Mouse (Mus musculus) embryo, embryonic 9.5 days (tissue): Measurements from ENCODE around the gene Tesmin.

ENCODE experiments used
- DNase-seq: peaks from one replicate; pipeline ENCODE4 v3.0.0-alpha.2; 2017; ENCODE audit errors: extremely low spot score

The Tesmin gene

DNA sequence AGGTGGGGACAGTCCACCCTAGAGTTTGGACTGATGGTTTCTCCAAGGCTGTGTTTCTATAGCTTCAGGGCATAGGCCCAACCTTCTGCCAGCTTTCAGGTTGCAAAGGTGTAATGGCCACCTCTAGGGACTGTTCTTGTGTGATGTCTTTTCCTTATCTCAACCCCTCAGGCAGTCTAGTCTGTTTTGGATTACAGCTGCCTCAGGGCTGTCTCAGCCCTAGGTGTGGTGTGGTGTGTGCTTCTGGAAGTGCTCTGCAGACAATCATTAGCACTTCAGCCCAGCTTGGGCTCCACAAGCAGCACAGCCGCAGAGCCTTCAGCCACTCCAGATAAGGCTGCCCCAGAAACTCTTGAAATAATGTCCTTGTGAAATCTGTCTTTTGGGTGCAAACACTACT, 3.7 kb downstream of the Tesmin start:
- peak; percentile 6 for DNase-seq

DNA sequence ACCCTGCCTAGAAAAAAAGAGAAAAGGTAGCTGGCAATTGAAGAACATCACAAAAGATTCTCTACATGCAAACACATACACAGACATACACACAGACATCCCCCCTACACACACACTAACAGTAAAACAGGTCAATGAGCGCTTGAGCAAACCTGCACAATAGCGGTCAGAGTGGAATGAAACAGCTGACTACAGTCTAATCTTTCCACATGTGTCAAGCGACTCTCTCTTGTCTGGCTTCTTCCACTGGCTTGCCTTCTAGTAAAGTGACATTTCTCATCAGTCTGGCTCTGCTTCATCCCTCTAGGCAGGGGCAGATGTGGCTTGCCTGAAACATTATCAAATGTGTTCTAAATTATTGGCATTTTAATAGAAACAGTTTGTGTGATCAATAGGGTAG, 5.6 kb downstream of the Tesmin start:
- no peak for DNase-seq

DNA sequence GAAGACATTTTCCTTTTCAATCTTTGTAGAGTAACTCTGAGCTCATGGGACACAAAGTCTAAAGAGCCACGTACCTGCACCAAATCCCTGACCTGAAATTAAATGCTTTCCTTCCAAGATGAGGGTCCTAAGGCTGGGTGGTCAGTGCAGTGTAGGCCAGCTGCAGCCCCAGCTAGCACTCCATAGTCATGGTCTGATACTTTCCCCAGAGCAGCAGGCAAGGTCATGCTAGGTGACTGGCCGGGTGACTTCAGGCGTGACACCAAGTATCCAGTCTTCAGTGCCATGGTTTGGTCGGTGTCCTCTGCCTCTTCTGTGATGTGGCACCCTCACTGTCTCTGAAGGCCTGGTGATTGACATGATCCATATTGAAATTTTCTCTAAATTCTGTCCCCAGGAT, 11.4 kb downstream of the Tesmin start:
- no peak for DNase-seq

DNA sequence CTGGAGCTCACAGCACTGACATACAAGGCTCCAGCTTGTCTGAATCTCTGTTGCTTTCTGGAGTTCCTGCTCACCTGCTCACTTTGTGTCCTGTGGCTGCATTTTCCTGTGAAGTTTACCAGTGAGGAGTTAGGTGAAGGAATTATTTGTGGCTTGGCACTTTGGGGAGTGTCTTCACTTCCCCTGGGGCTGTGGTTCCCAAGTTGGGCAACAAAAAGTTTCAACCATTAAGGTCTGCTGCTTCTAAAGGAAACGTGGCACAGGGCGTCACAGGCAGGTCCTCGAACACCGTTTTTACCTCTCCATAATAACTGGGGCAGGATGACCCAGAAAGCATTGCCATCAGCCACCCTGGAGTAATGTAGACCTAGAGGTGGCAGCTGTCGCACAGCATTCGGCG, 12.8 kb downstream of the Tesmin start:
- no peak for DNase-seq

DNA sequence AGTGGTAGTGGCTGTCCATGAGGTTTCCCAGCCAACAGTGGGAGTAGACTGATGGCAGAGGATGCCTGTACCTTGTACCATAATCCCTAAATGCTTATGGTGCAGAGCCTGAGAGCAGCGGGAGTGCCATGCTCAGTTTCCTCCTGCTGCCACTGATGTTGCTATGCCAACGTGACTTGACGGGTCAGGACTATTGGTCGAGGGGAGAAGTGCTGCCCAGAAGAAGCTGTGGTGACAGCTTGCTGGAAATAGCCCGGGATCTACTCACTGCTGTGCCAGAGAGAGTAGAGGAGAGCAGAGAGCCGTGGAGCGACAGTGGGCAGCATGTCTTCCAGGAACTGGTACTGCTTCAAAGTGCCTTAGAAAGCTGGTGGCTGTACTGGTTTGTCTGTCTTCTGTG, 13.3 kb downstream of the Tesmin start:
- no peak for DNase-seq

- no peak for DNase-seq
These were observed 13.7 kb downstream of the Tesmin start for GRCm38 (mm10) chr19:3402390-3402789.

GRCm38 (mm10) chr19:3404030-3404429, 15.4 kb downstream of the Tesmin start:
- no peak for DNase-seq

- DNase-seq: no peak
These were observed 17.0 kb downstream of the Tesmin start for GRCm38 (mm10) chr19:3405531-3406281.

DNA sequence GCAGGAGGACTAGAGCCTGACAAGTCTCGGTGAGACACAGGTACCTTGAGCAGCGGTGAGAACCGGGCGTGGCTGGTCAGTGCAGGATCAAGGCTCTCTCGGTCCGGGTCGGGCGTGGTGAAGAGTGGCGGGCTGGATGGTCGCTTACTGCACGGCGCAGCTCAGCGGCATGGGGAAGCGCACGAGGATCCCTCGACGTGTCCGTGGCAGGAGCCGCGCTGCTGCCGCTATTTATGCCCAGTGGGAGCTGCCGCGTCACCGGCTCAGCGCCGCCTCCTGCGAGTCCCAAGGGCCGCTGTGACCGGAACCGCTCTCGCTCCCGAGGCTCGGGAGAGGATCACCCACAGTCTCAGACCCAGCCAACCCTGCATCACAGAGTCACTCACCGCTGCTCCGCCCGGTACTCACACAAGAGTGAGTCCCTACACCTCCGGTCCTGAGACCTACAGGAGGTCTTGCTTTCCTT, 25.6 kb downstream of the Tesmin start, which contains the start of gene Gal:
Gene Gal, minus strand, starts transcription at position 277 of the 466 bp plus-strand sequence.
- no peak for DNase-seq

DNA sequence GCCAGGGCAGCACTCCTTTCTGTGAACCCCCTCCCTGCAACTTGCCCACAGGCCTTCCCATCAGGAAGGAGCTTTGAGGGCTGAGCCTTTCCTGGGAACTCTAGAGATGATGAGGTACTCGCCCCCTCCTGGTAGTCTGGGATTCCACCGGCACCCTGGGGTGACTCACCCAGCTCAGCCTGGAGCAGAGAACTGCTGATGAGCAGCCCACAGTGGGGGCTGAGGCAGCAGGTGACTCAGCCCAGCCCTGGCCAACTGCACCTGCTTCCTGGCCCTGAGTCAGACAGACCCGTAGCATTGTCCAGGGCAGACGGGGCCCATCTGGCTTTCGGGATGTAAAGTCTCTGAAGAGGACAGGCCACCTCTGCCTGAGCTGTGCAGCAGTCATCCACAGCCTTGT, 30.6 kb downstream of the Tesmin start:
- DNase-seq: no peak

GRCm38 (mm10) chr19:3422488-3422887, 33.8 kb downstream of the Tesmin start:
- no peak for DNase-seq

GRCm38 (mm10) chr19:3422981-3423380, 34.3 kb downstream of the Tesmin start:
- no peak for DNase-seq

DNA sequence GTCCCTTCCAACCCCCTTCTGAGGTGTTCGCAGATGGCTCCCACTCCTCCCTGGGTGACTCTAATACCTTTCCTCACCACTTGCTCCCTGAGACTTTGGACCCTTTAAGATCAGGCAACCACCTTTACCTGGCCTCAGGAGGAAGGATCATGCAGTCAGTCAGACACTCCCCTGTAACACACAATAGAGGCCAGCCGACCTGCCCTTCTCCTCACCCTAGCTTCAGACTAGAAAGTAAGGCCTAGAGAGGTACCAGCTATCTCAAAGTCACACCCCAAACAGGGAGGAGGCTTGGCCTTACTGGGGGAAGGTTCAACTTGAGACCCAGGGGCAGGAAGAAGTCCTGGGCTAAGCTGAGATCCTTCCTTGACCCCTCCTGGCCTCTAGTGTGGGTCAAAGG, 35.6 kb downstream of the Tesmin start:
- DNase-seq: no peak

GRCm38 (mm10) chr19:3428057-3428830, 39.6 kb downstream of the Tesmin start:
- DNase-seq: no peak

DNA sequence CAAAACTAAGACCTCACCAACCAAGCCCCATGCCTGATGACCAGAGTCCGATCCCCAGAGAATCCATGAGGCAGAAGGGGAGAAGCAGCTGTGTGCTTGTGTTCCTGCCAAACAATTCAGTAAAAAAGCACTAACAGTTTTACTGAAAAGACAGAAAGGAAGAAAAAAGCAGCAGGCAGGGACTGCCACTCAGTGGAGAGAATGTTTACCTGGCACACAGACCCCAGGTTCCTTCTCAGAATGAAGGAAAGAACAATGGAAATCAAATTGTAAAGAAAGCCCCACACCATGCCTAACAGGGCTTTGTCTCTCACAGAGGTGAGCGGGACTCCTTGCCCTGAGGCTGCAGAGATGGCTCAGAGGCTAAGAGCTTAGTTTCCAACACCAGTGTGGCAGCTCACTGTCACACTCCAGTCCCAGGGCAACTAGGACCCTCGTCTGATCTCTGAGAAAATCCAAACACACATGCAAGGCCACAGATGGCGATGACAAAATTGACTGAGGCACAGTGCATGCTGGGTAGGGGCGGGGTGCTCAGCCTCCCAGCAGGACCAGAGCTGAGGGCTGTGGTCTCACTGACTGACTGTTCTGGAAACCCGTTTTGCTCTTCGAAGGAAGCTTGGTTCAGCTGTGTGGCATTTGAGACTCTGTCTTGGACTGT, 40.6 kb downstream of the Tesmin start:
- DNase-seq: no peak

DNA sequence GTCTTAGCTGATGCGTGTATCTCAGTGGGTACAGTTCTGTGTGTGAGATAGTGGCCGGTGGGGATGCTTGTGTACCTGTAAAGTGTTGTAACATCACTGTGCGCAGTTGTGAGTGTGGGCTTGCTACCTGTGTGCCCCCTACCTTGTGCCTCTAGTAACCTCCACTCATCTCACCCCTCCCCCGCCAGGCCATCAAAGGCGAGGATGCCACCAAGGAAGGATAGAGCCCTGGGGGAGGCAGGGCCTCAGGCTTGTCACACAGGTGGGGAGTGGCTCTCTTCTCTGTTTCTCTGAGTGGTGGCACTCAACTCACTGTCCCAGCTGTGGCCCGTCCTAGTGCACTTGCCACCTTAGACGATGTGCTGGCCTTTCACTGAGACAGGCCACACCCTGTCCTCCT, 42.4 kb downstream of the Tesmin start:
- DNase-seq: no peak

DNA sequence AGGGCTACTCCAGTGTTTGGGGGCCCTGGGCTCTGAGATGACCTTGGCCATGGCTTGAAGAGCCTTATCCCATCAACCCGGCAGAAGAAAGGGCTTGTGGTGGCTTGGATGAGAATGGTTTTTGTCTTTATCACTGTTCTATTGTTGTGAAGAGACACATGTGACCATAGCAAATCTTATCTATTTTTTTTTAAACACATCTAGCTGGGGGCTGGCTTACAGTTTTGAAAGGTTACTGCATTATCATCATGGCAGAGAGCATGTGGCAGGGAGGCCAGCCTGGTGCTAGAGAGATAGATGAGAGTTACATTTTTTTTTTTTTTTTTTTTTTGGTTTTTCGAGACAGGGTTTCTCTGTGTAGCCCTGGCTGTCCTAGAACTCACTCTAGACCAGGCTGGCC, 43.3 kb downstream of the Tesmin start:
- DNase-seq: no peak

DNA sequence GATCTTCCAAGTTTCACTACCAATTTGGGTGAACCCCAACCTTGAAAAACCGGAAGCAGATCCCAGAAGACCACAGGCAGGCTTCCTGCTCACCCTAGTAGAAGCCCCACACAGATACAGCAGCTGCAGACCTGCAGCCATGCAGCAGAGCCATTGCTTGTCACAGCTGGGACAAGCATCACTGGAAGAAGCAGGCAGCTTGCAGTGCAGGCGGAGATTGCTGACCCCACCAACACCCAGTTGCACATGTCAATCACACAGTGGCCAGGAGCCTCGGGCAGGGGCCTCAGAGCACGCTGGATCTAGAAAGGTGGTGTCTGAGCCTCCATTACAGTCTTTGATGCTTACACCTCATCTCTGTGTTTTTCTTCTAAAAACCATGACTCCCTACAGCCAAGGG, 45.5 kb downstream of the Tesmin start:
- DNase-seq: no peak

GRCm38 (mm10) chr19:3434641-3435040, 46.0 kb downstream of the Tesmin start:
- DNase-seq: no peak

DNA sequence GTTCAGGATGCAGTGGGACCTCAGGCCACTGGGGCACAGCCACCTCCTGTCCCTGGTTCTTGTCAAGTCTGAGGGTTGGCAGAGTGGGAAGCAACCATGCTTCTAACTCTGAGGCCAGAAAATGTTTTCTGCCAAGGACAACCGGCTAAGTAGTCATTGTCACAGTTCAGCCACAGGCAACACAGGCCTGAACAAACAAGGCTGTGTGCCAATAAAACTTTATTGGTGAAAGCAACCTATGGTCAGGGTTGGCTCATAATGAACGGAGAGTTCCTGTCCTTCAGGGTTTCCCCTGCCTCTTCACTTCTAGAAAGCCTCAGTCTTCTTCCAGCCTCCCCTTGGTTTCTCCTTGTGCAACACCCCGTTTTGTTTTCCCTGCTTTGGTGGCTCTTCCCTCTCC, 47.2 kb downstream of the Tesmin start:
- no peak for DNase-seq

- DNase-seq: no peak
These were observed 48.2 kb downstream of the Tesmin start for GRCm38 (mm10) chr19:3436840-3437239.

DNA sequence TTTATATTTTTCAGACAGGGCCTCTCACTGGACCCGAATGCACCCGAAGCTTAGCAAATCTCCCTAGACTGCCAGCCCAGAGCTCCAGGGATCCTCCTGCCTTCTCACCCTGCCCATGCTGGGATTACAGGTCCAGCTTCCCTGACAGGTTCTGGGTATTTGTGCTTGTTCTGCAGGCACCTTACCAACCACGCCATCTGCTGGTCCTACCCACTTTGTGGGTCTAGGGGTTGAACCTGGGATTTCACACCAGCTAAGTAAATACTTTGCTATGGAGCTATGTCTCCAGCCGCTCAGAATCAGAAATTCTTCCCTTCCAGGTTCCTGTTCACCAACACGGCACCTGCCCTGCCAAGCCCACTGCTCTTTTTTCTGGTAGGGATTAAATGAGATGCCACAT, 49.3 kb downstream of the Tesmin start:
- no peak for DNase-seq

DNA sequence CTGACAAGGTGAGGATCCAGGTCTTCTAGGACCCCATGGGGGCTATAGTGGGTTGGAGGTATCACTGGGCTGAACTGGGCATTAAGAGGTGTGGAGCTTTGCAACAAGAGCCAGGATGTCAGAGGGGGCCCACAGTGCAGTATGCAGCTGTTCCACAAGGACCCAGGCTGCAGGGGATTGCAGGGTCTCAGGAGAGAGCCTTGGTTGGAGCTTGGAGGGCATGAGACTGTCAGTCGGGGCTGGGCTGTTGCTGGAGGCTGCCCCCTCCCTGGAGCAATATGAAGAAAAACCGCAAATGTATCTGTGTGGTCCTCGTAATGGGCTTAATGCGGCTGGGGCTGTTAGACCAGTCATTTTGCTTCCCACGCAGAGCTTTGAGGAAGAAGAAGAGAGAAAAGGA, 52.0 kb downstream of the Tesmin start:
- DNase-seq: no peak
